Comparison of ENCODE assay signal across 31 mouse cellular contexts in genomic region chr16:10454583-10454974, GRCm38 (mm10). TPM values are rescaled to one million over a fixed set of nuclear protein-coding genes. Genes with fewer than 3 reads are reported as not detected.
DNase-seq lines count a peak whose midpoint lies in the region; ATAC-seq lines count a peak whose summit lies in the region.
"Had no signal": no experiment of that assay in that cellular context is flagged by ENCODE, and none has a peak within 500 bp of the region (broad histone marks: within the 10 kb centered on the region; RNA-seq: fewer than 3 reads in every experiment).

No protein-coding gene starts in this region.

- no peak overlapping the region for H3K4me3 ChIP-seq in intestine, embryonic 14.5 days (ENCODE audit: low read depth, low read length)
- H3K4me3 ChIP-seq in limb, embryonic 12.5 days (replicated peaks), result no peak overlapping the region
- H3K4me3 ChIP-seq: embryonic facial prominence, embryonic 10.5 days; heart, adult 2 months; heart, embryonic 13.5 days; hindbrain, embryonic 13.5 days; limb, embryonic 15.5 days; neural tube, embryonic 12.5 days; stomach, embryonic 15.5 days had no signal

- H3K9me3 ChIP-seq in intestine, embryonic 14.5 days (ENCODE audit: control insufficient read depth, low read length), result no peaks in the 10 kb centered on the region
- no peaks in the 10 kb centered on the region for H3K9me3 ChIP-seq in limb, embryonic 12.5 days
- H3K9me3 ChIP-seq: embryonic facial prominence, embryonic 10.5 days; heart, embryonic 13.5 days; hindbrain, embryonic 13.5 days; limb, embryonic 15.5 days; neural tube, embryonic 12.5 days; stomach, embryonic 15.5 days had no signal

- no peaks in the 10 kb centered on the region for H3K36me3 ChIP-seq in intestine, embryonic 14.5 days (ENCODE audit: control insufficient read depth, insufficient read depth, low read length)
- no peaks in the 10 kb centered on the region for H3K36me3 ChIP-seq in limb, embryonic 12.5 days
- H3K36me3 ChIP-seq: embryonic facial prominence, embryonic 10.5 days; heart, embryonic 13.5 days; hindbrain, embryonic 13.5 days; limb, embryonic 15.5 days; neural tube, embryonic 12.5 days; stomach, embryonic 15.5 days had no signal

- intact Hi-C loops in heart, postnatal 14 days (cut with DNase I), result no loop called here

- ATAC-seq in intestine, embryonic 14.5 days (replicated peaks; ENCODE audit: low FRiP score, low TSS enrichment, low read depth), result 0 out of 2 replicates have a peak, but pooled peaks have one; percentile 62
- peak; percentile 82 for ATAC-seq in limb, embryonic 12.5 days (ENCODE audit: insufficient number of reproducible peaks, insufficient read depth, low FRiP score, low TSS enrichment, low read depth)
- ATAC-seq: forebrain, embryonic 16.5 days had no signal

- H3K4me1 ChIP-seq in intestine, embryonic 14.5 days (replicated peaks; ENCODE audit: control insufficient read depth, insufficient read depth, low read length), result no peaks in the 10 kb centered on the region
- peaks cover 21% of the 10 kb centered on the region for H3K4me1 ChIP-seq in limb, embryonic 12.5 days (replicated peaks)
- H3K4me1 ChIP-seq: hindbrain, embryonic 13.5 days; stomach, embryonic 15.5 days had no signal

- H3K9ac ChIP-seq in intestine, embryonic 14.5 days (ENCODE audit: low read length), result no peak overlapping the region
- no peak overlapping the region for H3K9ac ChIP-seq in limb, embryonic 12.5 days (replicated peaks)
- H3K9ac ChIP-seq: heart, embryonic 13.5 days; hindbrain, embryonic 13.5 days; limb, embryonic 15.5 days; liver, embryonic 14.5 days; lung, embryonic 14.5 days; neural tube, embryonic 12.5 days; stomach, embryonic 15.5 days had no signal

- H3K27ac ChIP-seq in intestine, embryonic 14.5 days (ENCODE audit: low read depth), result no peak overlapping the region
- peak overlapping the region; percentile 43; the same call in 1 of the 2 replicates for H3K27ac ChIP-seq in limb, embryonic 12.5 days
- H3K27ac ChIP-seq: embryonic facial prominence, embryonic 10.5 days; heart, adult 2 months; heart, embryonic 13.5 days; hindbrain, embryonic 13.5 days; limb, embryonic 15.5 days; liver, embryonic 14.5 days; neural tube, embryonic 12.5 days; stomach, embryonic 15.5 days had no signal

- DNase-seq in embryo, embryonic 10 days (ENCODE audit: low spot score), result peak; percentile 21
- DNase-seq in embryo, embryonic 10.5 days (ENCODE audit: low spot score), result peak; percentile 48
- DNase-seq in intestine, embryonic 14.5 days (ENCODE audit: low spot score), result no peak
- DNase-seq in left cerebral cortex, adult 11 months (ENCODE audit: low spot score), result no peak
- DNase-seq in heart, postnatal 14 days, result no peak
- DNase-seq in ovary, postnatal 36 days (ENCODE audit: low spot score), result no peak
- DNase-seq: adrenal gland, adult 2 months; cerebellum, adult 18-20 months; cerebellum, postnatal 14 days; gastrocnemius, postnatal 36 days; heart, adult 2 months; kidney, adult 9 months; lung, embryonic 14.5 days; midbrain, embryonic 14.5 days; retina, postnatal 1 day; thymus, postnatal 36 days had no signal

- no peaks in the 10 kb centered on the region for H3K27me3 ChIP-seq in intestine, embryonic 14.5 days (replicated peaks; ENCODE audit: control insufficient read depth, insufficient read depth, low read length)
- no peaks in the 10 kb centered on the region for H3K27me3 ChIP-seq in limb, embryonic 12.5 days
- H3K27me3 ChIP-seq: heart, embryonic 13.5 days; hindbrain, embryonic 13.5 days; limb, embryonic 15.5 days; neural tube, embryonic 12.5 days; stomach, embryonic 15.5 days had no signal

- WGBS in intestine, embryonic 14.5 days, result 14% methylated on average over 3 of the region's 3 CpGs
- WGBS in limb, embryonic 12.5 days, result 2% methylated on average over 3 of the region's 3 CpGs

- no peak overlapping the region for H3K4me2 ChIP-seq in intestine, embryonic 14.5 days (ENCODE audit: low read length)
- no peak overlapping the region; the same call in 1 of the 2 replicates for H3K4me2 ChIP-seq in limb, embryonic 12.5 days
- H3K4me2 ChIP-seq: heart, embryonic 13.5 days; hindbrain, embryonic 13.5 days; limb, embryonic 15.5 days; lung, embryonic 14.5 days; neural tube, embryonic 12.5 days; stomach, embryonic 15.5 days had no signal

RNA-seq across cellular contexts. Expression of gene Tvp23a, which starts 7.4 kb away (rescaled TPM):
- 11.4 and 13.1 TPM in 2 replicates for polyA plus RNA-seq in intestine, embryonic 14.5 days (2014; fragmentation: Nextera tagmentation; extraction: Ambion mirVana)
- polyA plus RNA-seq in limb, embryonic 12.5 days (2016; fragmentation: Nextera tagmentation; extraction: Ambion mirVana), result 24.0 and 25.0 TPM in 2 replicates
- under 1 TPM; 0.29 to 0.41 TPM for total RNA-seq in heart, postnatal 14 days (2021)

RNA-seq across cellular contexts. Expression of gene Ciita, which starts 25.3 kb away (rescaled TPM):
- 0.35 TPM in 2 replicates for polyA plus RNA-seq in intestine, embryonic 14.5 days (2014; fragmentation: Nextera tagmentation; extraction: Ambion mirVana)
- polyA plus RNA-seq in limb, embryonic 12.5 days (2016; fragmentation: Nextera tagmentation; extraction: Ambion mirVana), result 0.36 and 0.38 TPM in 2 replicates
- under 1 TPM; 0.29 to 0.66 TPM for total RNA-seq in heart, postnatal 14 days (2021)
- total RNA-seq: layer of hippocampus, postnatal 25 days; MEL had no signal
- polyA plus RNA-seq: C2C12 had no signal

RNA-seq across cellular contexts. Expression of gene Nubp1, which starts 42.8 kb away (rescaled TPM):
- 71.6 and 74.2 TPM in 2 replicates for polyA plus RNA-seq in intestine, embryonic 14.5 days (2014; fragmentation: Nextera tagmentation; extraction: Ambion mirVana)
- polyA plus RNA-seq in limb, embryonic 12.5 days (2016; fragmentation: Nextera tagmentation; extraction: Ambion mirVana), result 80.4 and 82.7 TPM in 2 replicates
- total RNA-seq in heart, postnatal 14 days (2021), result 1 to 10 TPM; 8.5 to 8.7 TPM

RNA-seq across cellular contexts. Expression of gene Tekt5, which starts 59.3 kb away (rescaled TPM):
- polyA plus RNA-seq in intestine, embryonic 14.5 days (2014; fragmentation: Nextera tagmentation; extraction: Ambion mirVana), result 0.19 and 0.28 TPM in 2 replicates
- 0.19 TPM in 1 of 2 replicates, not detected in the other for polyA plus RNA-seq in limb, embryonic 12.5 days (2016; fragmentation: Nextera tagmentation; extraction: Ambion mirVana)
- under 1 TPM; 0.14 to 0.22 TPM for total RNA-seq in heart, postnatal 14 days (2021)
- total RNA-seq: adrenal gland, adult 2 months; gastrocnemius, adult 18-20 months; gastrocnemius, postnatal 36 days; heart, adult 2 months; heart, postnatal 25 days; megakaryocyte, adult 5-6 weeks had no signal
- polyA plus RNA-seq: adrenal gland, adult 2 months; C2C12 had no signal

Comparison
In these comparisons a context has a peak if more than half of its experiments do, and no peak if none do; other contexts are left out.
1. DNase-seq: peak in embryo, embryonic 10 days (single experiment) and embryo, embryonic 10.5 days (single experiment); none in intestine, embryonic 14.5 days (single experiment), left cerebral cortex, adult 11 months (single experiment), heart, postnatal 14 days (0 of 2) and ovary, postnatal 36 days (single experiment).